Mouse (Mus musculus): ENCODE results near the gene Map3k13.

The Map3k13 gene

GRCm38 (mm10) chr16:21853446-21853941 lies 59.3 kb downstream of the Map3k13 start:
- no peak for DNase-seq (ENCODE audit: low spot score)

GRCm38 (mm10) chr16:21854589-21855284 lies 60.6 kb downstream of the Map3k13 start:
- no peak for DNase-seq (ENCODE audit: low spot score)

- no peak for DNase-seq (ENCODE audit: low spot score)
These were observed 62.0 kb downstream of the Map3k13 start for GRCm38 (mm10) chr16:21856134-21856533.

- no peak for DNase-seq (ENCODE audit: low spot score)
These were observed 63.0 kb downstream of the Map3k13 start for GRCm38 (mm10) chr16:21857126-21857644.

- DNase-seq (ENCODE audit: low spot score) = no peak
These were observed 64.0 kb downstream of the Map3k13 start for GRCm38 (mm10) chr16:21858163-21858562.

GRCm38 (mm10) chr16:21858882-21859281 lies 64.7 kb downstream of the Map3k13 start:
- no peak for DNase-seq (ENCODE audit: low spot score)

GRCm38 (mm10) chr16:21862448-21862847 lies 68.3 kb downstream of the Map3k13 start:
- no peak for DNase-seq (ENCODE audit: low spot score)

- no peak for DNase-seq (ENCODE audit: low spot score)
These were observed 71.3 kb downstream of the Map3k13 start for GRCm38 (mm10) chr16:21865250-21865982.

- no peak for DNase-seq (ENCODE audit: low spot score)
These were observed 71.9 kb downstream of the Map3k13 start for GRCm38 (mm10) chr16:21865983-21866575.

GRCm38 (mm10) chr16:21867727-21868126 lies 73.6 kb downstream of the Map3k13 start:
- DNase-seq (ENCODE audit: low spot score) = no peak

- no peak for DNase-seq (ENCODE audit: low spot score)
These were observed 74.5 kb downstream of the Map3k13 start for GRCm38 (mm10) chr16:21868651-21869050.

GRCm38 (mm10) chr16:21869879-21870278 lies 75.7 kb downstream of the Map3k13 start:
- no peak for DNase-seq (ENCODE audit: low spot score)

GRCm38 (mm10) chr16:21877735-21878134 lies 83.6 kb downstream of the Map3k13 start:
- no peak for DNase-seq (ENCODE audit: low spot score)

GRCm38 (mm10) chr16:21878834-21879233 lies 84.7 kb downstream of the Map3k13 start:
- no peak for DNase-seq (ENCODE audit: low spot score)

GRCm38 (mm10) chr16:21881181-21881580 lies 87.0 kb downstream of the Map3k13 start:
- DNase-seq (ENCODE audit: low spot score) = no peak

GRCm38 (mm10) chr16:21881582-21882259 lies 87.6 kb downstream of the Map3k13 start:
- DNase-seq (ENCODE audit: low spot score) = no peak

- no peak for DNase-seq (ENCODE audit: low spot score)
These were observed 93.5 kb downstream of the Map3k13 start for GRCm38 (mm10) chr16:21887601-21888000.

- DNase-seq (ENCODE audit: low spot score) = no peak
These were observed 99.7 kb downstream of the Map3k13 start for GRCm38 (mm10) chr16:21893890-21894289.

- DNase-seq (ENCODE audit: low spot score) = no peak
These were observed 107.1 kb downstream of the Map3k13 start for GRCm38 (mm10) chr16:21901286-21901685.

- DNase-seq (ENCODE audit: low spot score) = no peak
These were observed 110.5 kb downstream of the Map3k13 start for GRCm38 (mm10) chr16:21904636-21905035.

- no peak for DNase-seq (ENCODE audit: low spot score)
These were observed 111.8 kb downstream of the Map3k13 start for GRCm38 (mm10) chr16:21905996-21906395.

- no peak for DNase-seq (ENCODE audit: low spot score)
These were observed 112.8 kb downstream of the Map3k13 start for GRCm38 (mm10) chr16:21906902-21907301.

Data from lung, postnatal 25 days (tissue).